Mouse (Mus musculus) embryonic facial prominence, embryonic 14.5 days (tissue): Measurements from ENCODE around the gene Cd300e. TPM values are rescaled to one million over a fixed set of nuclear protein-coding genes. Genes with fewer than 3 reads are reported as not detected.

Experiments
- ATAC-seq: fragments of 200-750 bp; cut with Nextera tagmentation; 2 replicates; pipeline ENCODE4 v1.8.0; 2017; ENCODE audit warnings: low read depth, moderate number of reproducible peaks, moderate TSS enrichment
- DNase-seq: peaks from one replicate; pipeline ENCODE4 v3.0.0-alpha.2; 2015; ENCODE audit warnings: low spot score
- H3K27ac ChIP-seq: fragments of 300-500 bp; sonication (generic); replicated peaks from 2 replicates; pipeline ENCODE4 v1.5.1; 2014; ENCODE audit warnings: low read depth, mild to moderate bottlenecking, low read length, moderate library complexity
- H3K27me3 ChIP-seq: fragments of 300-500 bp; sonication (generic); replicated peaks from 2 replicates; pipeline ENCODE4 v1.6.1; 2014; ENCODE audit warnings: low read length; ENCODE audit not compliant: control insufficient read depth, insufficient read depth
- H3K36me3 ChIP-seq: fragments of 300-500 bp; sonication (generic); 2 replicates; pipeline ENCODE4 v1.6.1; 2014; ENCODE audit warnings: low read length, mixed read lengths; ENCODE audit not compliant: control insufficient read depth, insufficient read depth
- H3K4me1 ChIP-seq: fragments of 300-500 bp; sonication (generic); 2 replicates; pipeline ENCODE4 v1.6.1; 2014; ENCODE audit warnings: antibody characterized with exemption, low read length; ENCODE audit not compliant: control insufficient read depth, insufficient read depth
- H3K4me2 ChIP-seq: fragments of 300-500 bp; sonication (generic); 2 replicates; pipeline ENCODE4 v1.6.1; 2014; ENCODE audit warnings: low read depth, mild to moderate bottlenecking, low read length, moderate library complexity, mixed read lengths
- H3K4me3 ChIP-seq: fragments of 300-500 bp; sonication (generic); 2 replicates; pipeline ENCODE4 v1.5.1; 2014; ENCODE audit warnings: low read depth, mild to moderate bottlenecking, low read length
- H3K9ac ChIP-seq: fragments of 300-500 bp; sonication (generic); 2 replicates; pipeline ENCODE4 v1.6.1; 2014; ENCODE audit warnings: low read depth, mild to moderate bottlenecking, low read length, moderate library complexity, mixed read lengths
- H3K9me3 ChIP-seq: fragments of 300-500 bp; sonication (generic); 2 replicates; pipeline ENCODE4 v1.6.1; 2016; ENCODE audit warnings: low read length; ENCODE audit not compliant: control insufficient read depth
- WGBS: fragments of 180-500 bp; shearing (Covaris S2); extraction: QIAGEN DNeasy Blood & Tissue Kit; methylation state at CpG from one replicate; pipeline ENCODE4 v1.1.7; 2014; 5-methylcytosine and 5-hydroxymethylcytosine counted together
- polyA plus RNA-seq: library from polyadenylated mRNA; unstranded; fragments of >200 nt; fragmentation: Nextera tagmentation; extraction: Ambion mirVana; gene quantifications from 2 replicates; pipeline ENCODE4 v1.2.1, GENCODE M21; 2014

Cd300e gene
- polyA plus RNA-seq, 1 experiment from 2014 or later, result 0.10 TPM

DNA sequence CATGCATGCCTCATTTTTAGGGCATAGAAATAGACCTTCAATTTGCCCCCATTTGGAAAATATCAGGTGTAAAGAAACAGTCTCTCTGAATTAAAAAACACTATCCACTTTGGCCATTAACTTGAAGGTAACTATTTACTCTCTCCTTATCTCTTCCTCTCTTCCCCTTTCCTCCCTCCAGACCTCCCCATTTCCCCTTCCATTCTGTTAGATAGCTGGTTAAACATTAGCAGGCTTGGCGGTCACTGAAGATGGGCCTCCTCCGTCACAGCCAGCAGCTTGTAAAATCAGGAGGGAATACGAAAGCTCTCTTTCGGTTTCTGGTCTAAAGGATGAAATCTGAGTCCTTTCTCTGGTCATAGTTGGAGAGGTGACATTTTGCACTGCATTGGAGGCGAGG, 13.9 kb upstream of the Cd300e start:
- Histone ChIP-seq H3K4me1 (peaks cover 3% of the 10 kb centered on the region; the same call in 1 of the 2 replicates), H3K27ac (no peak overlapping the region), H3K27me3 (no peaks in the 10 kb centered on the region), H3K9me3 (no peaks in the 10 kb centered on the region), H3K36me3 (no peaks in the 10 kb centered on the region), H3K9ac (no peak overlapping the region), H3K4me2 (no peak overlapping the region), H3K4me3 (no peak overlapping the region)
- WGBS, result 66% methylated on average over 5 of the region's 5 CpGs
- no peak for ATAC-seq
- no peak for DNase-seq

DNA sequence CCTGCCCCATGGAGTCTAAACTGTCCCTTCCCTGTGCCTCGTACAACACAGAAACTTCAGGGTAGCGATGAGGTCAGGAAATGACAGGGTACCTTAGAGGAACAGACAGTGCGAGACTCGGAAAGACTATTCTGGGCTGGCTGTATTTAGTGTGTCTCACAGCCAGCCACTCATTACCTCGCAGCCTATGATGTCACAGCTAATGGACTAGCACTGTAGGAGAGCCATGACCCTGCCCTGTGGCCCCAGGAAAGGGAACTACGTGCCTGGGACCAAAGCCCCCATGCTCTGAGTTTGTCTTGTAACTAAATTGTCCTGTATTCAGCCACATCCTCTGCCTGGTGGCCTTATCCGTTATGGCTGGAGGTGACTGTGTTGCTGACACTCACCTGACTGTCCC, 13.4 kb upstream of the Cd300e start:
- Histone ChIP-seq H3K27me3 (no peaks in the 10 kb centered on the region), H3K27ac (no peak overlapping the region), H3K4me2 (no peak overlapping the region), H3K9me3 (no peaks in the 10 kb centered on the region), H3K4me1 (peaks cover 3% of the 10 kb centered on the region; the same call in 1 of the 2 replicates), H3K9ac (no peak overlapping the region), H3K4me3 (no peak overlapping the region), H3K36me3 (no peaks in the 10 kb centered on the region)
- ATAC-seq (peak; percentile 50; the same call in 1 of the 2 replicates), DNase-seq (no peak)
- 75% methylated on average over 7 of the region's 7 CpGs for WGBS

DNA sequence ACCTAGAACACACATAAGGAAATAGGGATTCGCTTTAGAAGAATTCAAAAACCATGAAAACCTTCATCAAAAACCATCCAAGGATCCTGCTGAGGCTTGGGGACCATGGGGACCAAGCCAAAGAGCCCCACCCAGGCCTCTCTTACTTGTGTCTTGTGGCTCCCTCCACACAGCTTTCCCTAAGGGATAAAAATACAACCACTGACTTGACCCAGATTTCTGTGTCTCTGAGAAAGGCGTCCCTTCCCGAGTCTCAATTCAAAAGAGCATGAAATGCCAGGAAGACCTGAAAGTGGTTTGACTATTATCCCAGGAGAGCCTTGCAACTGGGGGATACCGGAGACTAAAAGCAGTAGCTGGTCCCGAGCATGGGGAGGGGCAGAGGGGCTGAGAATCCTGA, 11.0 kb upstream of the Cd300e start:
- H3K9ac ChIP-seq, result no peak overlapping the region
- no peak overlapping the region for H3K27ac ChIP-seq
- H3K27me3 ChIP-seq, result no peaks in the 10 kb centered on the region
- peaks cover 3% of the 10 kb centered on the region; the same call in 1 of the 2 replicates for H3K4me1 ChIP-seq
- WGBS, result 59% methylated on average over 5 of the region's 5 CpGs
- DNase-seq, result no peak
- ATAC-seq, result no peak
- no peaks in the 10 kb centered on the region for H3K9me3 ChIP-seq
- no peak overlapping the region for H3K4me3 ChIP-seq
- H3K4me2 ChIP-seq, result no peak overlapping the region
- no peaks in the 10 kb centered on the region for H3K36me3 ChIP-seq

DNA sequence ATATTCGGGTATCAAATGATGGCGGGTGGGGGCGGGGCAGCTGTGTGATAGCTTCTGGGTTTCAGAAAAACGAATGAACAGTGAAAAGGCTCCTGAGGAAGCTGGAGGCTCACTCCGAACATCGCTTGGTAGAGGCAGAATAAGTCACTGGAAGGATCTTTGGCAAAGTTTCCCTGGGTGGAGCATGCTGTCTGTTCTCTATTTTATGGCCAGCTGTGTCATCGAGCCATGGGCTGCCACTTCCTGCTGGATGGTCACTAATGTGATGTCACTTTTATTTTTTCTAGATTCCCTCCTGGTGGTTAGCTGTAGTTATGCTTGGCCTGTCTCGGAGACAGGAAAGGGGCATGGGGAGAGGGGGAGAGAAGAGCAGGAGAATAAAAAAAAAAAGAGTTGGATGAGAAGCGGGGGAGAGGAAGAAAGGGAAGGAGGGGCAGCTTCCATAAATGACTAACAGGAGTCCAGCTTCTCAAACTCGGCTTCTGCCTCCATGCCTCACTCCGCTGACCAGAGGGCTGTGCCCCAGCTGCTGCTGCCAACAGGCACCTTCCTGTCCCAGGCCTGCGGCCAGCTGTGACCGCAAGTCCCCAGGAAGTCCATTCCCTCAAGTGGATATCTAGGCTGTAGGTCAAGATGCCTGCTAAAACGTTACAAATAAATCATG, 9.8 kb upstream of the Cd300e start:
- Histone ChIP-seq H3K36me3 (no peaks in the 10 kb centered on the region), H3K9ac (no peak overlapping the region), H3K4me3 (no peak overlapping the region), H3K4me2 (peak overlapping the region; percentile 36), H3K27me3 (no peaks in the 10 kb centered on the region), H3K27ac (no peak overlapping the region), H3K9me3 (no peaks in the 10 kb centered on the region), H3K4me1 (peaks cover 3% of the 10 kb centered on the region; the same call in 1 of the 2 replicates)
- DNase-seq, result peak; percentile 36
- no peak; the same call in 1 of the 2 replicates for ATAC-seq
- WGBS, result 12% methylated on average over 14 of the region's 14 CpGs

DNA sequence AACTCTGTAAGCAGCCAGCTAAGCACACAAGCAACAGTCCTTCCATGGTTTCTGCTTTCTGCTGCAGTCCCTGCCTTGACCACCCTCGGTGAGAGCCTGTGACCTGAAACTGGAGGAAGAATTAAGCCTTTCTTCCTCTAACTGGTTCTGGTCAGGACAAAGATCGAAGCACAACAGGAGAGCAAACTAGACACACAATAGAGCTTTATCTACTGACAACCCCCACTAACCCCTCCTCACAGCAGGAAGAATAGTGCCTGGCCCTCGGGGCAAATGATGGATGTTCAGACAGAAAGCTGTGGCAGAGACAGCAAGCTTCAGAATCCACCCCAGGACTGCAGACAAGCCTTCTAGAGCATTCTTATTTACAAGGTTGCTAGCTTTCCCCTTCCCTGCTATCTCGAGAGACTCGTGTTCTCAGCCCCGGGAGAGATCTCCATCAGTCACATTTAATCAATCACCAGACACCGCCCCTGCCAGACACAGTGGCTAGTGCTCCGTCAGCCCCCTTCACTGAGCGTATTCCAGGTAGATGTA, 9.1 kb upstream of the Cd300e start:
- DNase-seq, result no peak
- Histone ChIP-seq H3K4me3 (no peak overlapping the region), H3K9me3 (no peaks in the 10 kb centered on the region), H3K9ac (no peak overlapping the region), H3K4me1 (peaks cover 3% of the 10 kb centered on the region; the same call in 1 of the 2 replicates), H3K27ac (no peak overlapping the region), H3K27me3 (no peaks in the 10 kb centered on the region), H3K4me2 (peak overlapping the region; percentile 36), H3K36me3 (no peaks in the 10 kb centered on the region)
- WGBS, result 6% methylated on average over 9 of the region's 9 CpGs
- no peak for ATAC-seq

DNA sequence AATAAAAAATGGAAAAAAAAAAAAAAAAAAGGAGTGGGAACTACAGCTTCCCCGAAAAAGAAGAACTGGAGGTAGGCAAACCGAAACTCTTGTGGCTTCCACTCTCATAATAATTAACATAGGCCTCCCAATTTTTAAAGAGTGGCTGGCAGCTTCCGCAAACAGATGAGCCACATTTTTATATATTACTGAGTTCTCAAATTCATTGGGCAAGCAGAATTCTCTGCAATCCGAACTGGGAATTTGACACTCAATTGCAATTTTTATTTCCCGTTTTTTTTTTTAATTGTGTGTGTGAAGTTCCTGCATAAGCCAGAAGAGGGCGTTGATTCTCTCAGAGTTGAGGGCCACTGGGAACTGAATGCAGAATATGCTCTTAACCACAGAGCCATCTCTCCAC, 4.8 kb upstream of the Cd300e start:
- H3K4me3 ChIP-seq, result no peak overlapping the region
- WGBS, result 63% methylated on average over 6 of the region's 6 CpGs
- H3K27ac ChIP-seq, result no peak overlapping the region
- no peaks in the 10 kb centered on the region for H3K36me3 ChIP-seq
- H3K9ac ChIP-seq, result no peak overlapping the region
- ATAC-seq (no peak), DNase-seq (no peak)
- H3K27me3 ChIP-seq, result no peaks in the 10 kb centered on the region
- no peak overlapping the region for H3K4me2 ChIP-seq
- H3K9me3 ChIP-seq, result no peaks in the 10 kb centered on the region
- H3K4me1 ChIP-seq, result peaks cover 3% of the 10 kb centered on the region; the same call in 1 of the 2 replicates

DNA sequence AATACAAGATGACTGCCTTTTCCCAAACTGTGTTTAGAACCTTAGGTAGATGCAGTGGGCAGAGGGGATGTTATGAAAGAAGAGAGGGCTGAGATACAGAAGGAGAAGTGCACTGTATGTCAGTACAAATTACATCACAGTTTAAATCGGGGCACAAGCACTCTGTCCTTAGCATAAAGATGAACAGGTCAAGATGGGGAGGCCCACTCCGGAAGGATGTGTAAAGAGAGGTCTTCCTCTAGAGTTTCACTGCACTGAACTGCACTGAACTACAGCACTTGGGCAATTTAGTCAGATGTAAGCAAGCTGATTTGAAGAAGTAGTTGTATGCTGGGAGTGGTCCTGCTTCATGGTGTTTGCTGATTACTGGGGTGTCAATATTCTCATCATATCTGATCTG, 2.2 kb downstream of the Cd300e start:
- no peaks in the 10 kb centered on the region for H3K4me1 ChIP-seq

DNA sequence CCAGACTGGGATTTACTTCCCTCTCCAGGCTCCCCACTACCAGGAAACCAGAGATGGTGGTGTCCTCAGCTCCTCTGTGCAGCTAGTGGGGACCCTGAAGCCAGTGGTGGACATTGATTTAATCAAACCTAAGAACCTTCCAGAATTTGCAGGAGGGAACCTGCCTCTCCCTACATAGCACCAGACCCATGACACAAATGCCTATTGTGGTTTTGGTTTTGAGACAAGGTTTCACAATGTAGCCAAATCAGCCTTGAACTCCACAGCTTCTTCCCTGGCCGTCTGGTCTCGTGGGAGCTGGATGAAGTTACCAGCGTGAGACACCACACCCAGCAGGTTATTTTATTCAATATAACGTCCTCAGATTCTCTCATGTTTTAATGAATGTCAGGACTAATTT, 3.3 kb downstream of the Cd300e start:
- Histone ChIP-seq H3K9ac (no peak overlapping the region), H3K9me3 (no peaks in the 10 kb centered on the region)

More for the DNA sequence above, 2.2 kb downstream of the Cd300e start:
- Histone ChIP-seq H3K9me3 (no peaks in the 10 kb centered on the region), H3K36me3 (no peaks in the 10 kb centered on the region), H3K9ac (no peak overlapping the region), H3K27ac (no peak overlapping the region), H3K4me3 (no peak overlapping the region), H3K27me3 (no peaks in the 10 kb centered on the region), H3K4me2 (no peak overlapping the region)
- no peak for ATAC-seq
- 80% methylated on average over 2 of the region's 2 CpGs for WGBS
- DNase-seq, result no peak

DNA sequence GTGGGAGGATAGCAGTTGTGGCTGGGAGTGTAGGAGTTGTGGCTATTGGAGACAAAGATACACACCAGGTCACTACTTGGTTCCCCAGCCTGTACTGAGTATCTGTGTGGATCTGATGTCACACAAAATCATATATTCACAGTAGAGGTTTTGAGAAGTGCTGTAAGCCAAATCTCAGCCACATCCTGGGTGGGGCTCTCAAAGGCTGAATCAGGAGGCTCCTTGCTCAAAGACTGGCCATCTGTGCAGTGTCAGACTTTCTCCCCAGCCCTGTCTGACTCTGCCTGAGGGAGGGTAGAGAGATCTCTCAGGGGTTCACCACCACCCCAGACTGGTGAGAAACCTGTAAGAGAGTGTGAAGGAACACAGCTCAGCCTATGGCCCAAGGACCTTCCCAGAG, 7.4 kb downstream of the Cd300e start:
- Histone ChIP-seq H3K27me3 (no peaks in the 10 kb centered on the region), H3K36me3 (no peaks in the 10 kb centered on the region), H3K4me3 (no peak overlapping the region), H3K4me2 (no peak overlapping the region), H3K9ac (no peak overlapping the region), H3K27ac (no peak overlapping the region), H3K4me1 (no peaks in the 10 kb centered on the region), H3K9me3 (no peaks in the 10 kb centered on the region)
- ATAC-seq (no peak), DNase-seq (no peak)

More for the DNA sequence above, 3.3 kb downstream of the Cd300e start:
- H3K27me3 ChIP-seq, result no peaks in the 10 kb centered on the region
- H3K4me2 ChIP-seq, result no peak overlapping the region
- ATAC-seq (no peak), DNase-seq (no peak)
- H3K27ac ChIP-seq, result no peak overlapping the region
- H3K36me3 ChIP-seq, result no peaks in the 10 kb centered on the region
- no peak overlapping the region for H3K4me3 ChIP-seq
- no peaks in the 10 kb centered on the region for H3K4me1 ChIP-seq
- WGBS, result 63% methylated on average over 4 of the region's 4 CpGs
